Mouse (Mus musculus) cortical plate, adult 2 months (tissue): ENCODE measurements around the gene Zkscan7. TPM values are rescaled to one million over a fixed set of nuclear protein-coding genes. Genes with fewer than 3 reads are reported as not detected.
"Not testable (repeated sequence)": the region's sequence is repeated elsewhere in the genome, so short reads cannot be mapped to it uniquely, and the experiment has no call there.

Source experiments
- H3K27ac ChIP-seq: fragments of 200-500 bp; 2 replicates; pipeline ENCODE4 v1.5.1; 2012; ENCODE audit warnings: low read length, control low read depth, inconsistent platforms; ENCODE audit not compliant: insufficient read depth
- H3K4me1 ChIP-seq: fragments of 200-500 bp; 2 replicates; pipeline ENCODE4 v1.6.1; 2011; ENCODE audit warnings: low read length; ENCODE audit not compliant: control insufficient read depth, insufficient read depth
- H3K4me3 ChIP-seq: fragments of 200-500 bp; 2 replicates; pipeline ENCODE4 v1.5.1; 2011; ENCODE audit warnings: mild to moderate bottlenecking, low read length, control low read depth; ENCODE audit not compliant: insufficient read depth
- CTCF ChIP-seq: fragments of 200-500 bp; IDR thresholded peaks from 2 replicates; pipeline ENCODE4 v1.5.1; 2011; ENCODE audit warnings: mild to moderate bottlenecking, control low read depth, low read length; ENCODE audit not compliant: insufficient read depth; ENCODE audit errors: extremely low read depth
- POLR2A ChIP-seq: fragments of 200-500 bp; IDR thresholded peaks from 2 replicates; pipeline ENCODE4 v1.6.1; 2011; ENCODE audit warnings: mild to moderate bottlenecking, low read length, control low read depth; ENCODE audit not compliant: insufficient read depth; ENCODE audit errors: extremely low read depth
- polyA plus RNA-seq: library from polyadenylated mRNA; depleted of rRNA; stranded (reverse); fragments of >200 nt; gene quantifications from 2 replicates; pipeline ENCODE4 v1.2.3, GENCODE M21; 2012; rRNA removed

Gene Zkscan7
- 3.0 and 3.3 TPM in 2 replicates for polyA plus RNA-seq

- H3K27ac ChIP-seq, result no peak within 1 kb of the TSS
- H3K4me1 ChIP-seq, result peaks cover 3% of the 10 kb centered on the region; the same call in 1 of the 2 replicates
- peak within 1 kb of the TSS; percentile 66; the same call in 1 of the 2 replicates for H3K4me3 ChIP-seq
- TF ChIP-seq POLR2A (no peak), CTCF (no peak)
Observed at GRCm38 (mm10) chr9:122885385-122885784, at the start of gene Zkscan7. Zkscan7 (plus strand) TSS chr9:122885685.

GRCm38 (mm10) chr9:122836126-122836525 lies 49.4 kb upstream of the Zkscan7 start:
- Histone ChIP-seq H3K4me3 (no peak overlapping the region), H3K27ac (no peak overlapping the region), H3K4me1 (peaks cover 3% of the 10 kb centered on the region; the same call in 1 of the 2 replicates)
- TF ChIP-seq POLR2A (no peak), CTCF (no peak)

GRCm38 (mm10) chr9:122836790-122837189 lies 48.7 kb upstream of the Zkscan7 start:
- no peak overlapping the region for H3K27ac ChIP-seq
- no peak overlapping the region for H3K4me3 ChIP-seq
- H3K4me1 ChIP-seq, result peaks cover 3% of the 10 kb centered on the region; the same call in 1 of the 2 replicates
- TF ChIP-seq CTCF, result no peak
- TF ChIP-seq POLR2A, result no peak

GRCm38 (mm10) chr9:122837216-122837615 lies 48.3 kb upstream of the Zkscan7 start:
- TF ChIP-seq POLR2A (no peak), CTCF (no peak)
- Histone ChIP-seq H3K27ac (no peak overlapping the region), H3K4me1 (peaks cover 3% of the 10 kb centered on the region; the same call in 1 of the 2 replicates), H3K4me3 (no peak overlapping the region)

GRCm38 (mm10) chr9:122837680-122838079 lies 47.8 kb upstream of the Zkscan7 start:
- TF ChIP-seq POLR2A (no peak), CTCF (0 out of 2 replicates have a peak, but pooled peaks have one; percentile 4)
- no peak overlapping the region for H3K4me3 ChIP-seq
- no peak overlapping the region for H3K27ac ChIP-seq
- peaks cover 3% of the 10 kb centered on the region; the same call in 1 of the 2 replicates for H3K4me1 ChIP-seq

- no peak within 1 kb of the TSS for H3K27ac ChIP-seq
- no peaks in the 10 kb centered on the region for H3K4me1 ChIP-seq
- no peak for TF ChIP-seq CTCF
- no peak for TF ChIP-seq POLR2A
- no peak within 1 kb of the TSS for H3K4me3 ChIP-seq
Observed at GRCm38 (mm10) chr9:122843760-122844159, 41.7 kb upstream of the Zkscan7 start, which contains the start of gene Gm35549. Gm35549 (minus strand) TSS chr9:122844035.

- H3K4me3 ChIP-seq, result no peak overlapping the region
- no peaks in the 10 kb centered on the region for H3K4me1 ChIP-seq
- H3K27ac ChIP-seq, result no peak overlapping the region
- no peak for TF ChIP-seq POLR2A
- TF ChIP-seq CTCF, result no peak
Observed at GRCm38 (mm10) chr9:122845621-122846020, 39.9 kb upstream of the Zkscan7 start.

- TF ChIP-seq POLR2A (no peak), CTCF (no peak)
- Histone ChIP-seq H3K4me1 (no peaks in the 10 kb centered on the region), H3K4me3 (no peak overlapping the region), H3K27ac (no peak overlapping the region)
Observed at GRCm38 (mm10) chr9:122846156-122846555, 39.3 kb upstream of the Zkscan7 start.

- not testable (repeated sequence) for H3K27ac ChIP-seq, H3K4me3 ChIP-seq, H3K4me1 ChIP-seq
Observed at GRCm38 (mm10) chr9:122847811-122848311, 37.6 kb upstream of the Zkscan7 start.

- H3K27ac ChIP-seq, result no peak overlapping the region
- H3K4me3 ChIP-seq, result no peak overlapping the region
- TF ChIP-seq CTCF, result no peak
- H3K4me1 ChIP-seq, result no peaks in the 10 kb centered on the region
Observed at GRCm38 (mm10) chr9:122854526-122854925, 31.0 kb upstream of the Zkscan7 start.

- H3K27ac ChIP-seq, H3K4me3 ChIP-seq: not testable (repeated sequence)
Observed at GRCm38 (mm10) chr9:122855141-122855540, 30.3 kb upstream of the Zkscan7 start.

More at GRCm38 (mm10) chr9:122855141-122855540, 30.3 kb upstream of the Zkscan7 start:
- not testable (repeated sequence) for H3K4me1 ChIP-seq
